Mouse (Mus musculus): ENCODE results near the gene Pex16. TPM values are rescaled to one million over a fixed set of nuclear protein-coding genes. Genes with fewer than 3 reads are reported as not detected.

Pex16 gene
- polyA plus RNA-seq, 1 experiment from 2014 or later: 26.1 TPM

Small RNA genes lying within 50 kb of the gene (microRNA-seq; reads per million reads assigned to microRNA genes)
- gene Mir7000: not detected

Other genes with a start within 250 kb of the Pex16 start
- gene Large2, start 193 bp downstream of the Pex16 start, polyA plus RNA-seq (2016; fragmentation: Nextera tagmentation; extraction: Ambion mirVana): 16.2 and 25.6 TPM in 2 replicates
- 4.1 and 5.2 TPM in 2 replicates for gene 1700029I15Rik, start 7.9 kb downstream of the Pex16 start, polyA plus RNA-seq (2016; fragmentation: Nextera tagmentation; extraction: Ambion mirVana)
- 58.3 and 70.5 TPM in 2 replicates for gene Mapk8ip1, start 26.6 kb downstream of the Pex16 start, polyA plus RNA-seq (2016; fragmentation: Nextera tagmentation; extraction: Ambion mirVana)
- 32.8 and 36.2 TPM in 2 replicates for gene Cry2, start 59.4 kb downstream of the Pex16 start, polyA plus RNA-seq (2016; fragmentation: Nextera tagmentation; extraction: Ambion mirVana)
- gene Slc35c1, start 85.9 kb downstream of the Pex16 start, polyA plus RNA-seq (2016; fragmentation: Nextera tagmentation; extraction: Ambion mirVana): 12.8 and 15.1 TPM in 2 replicates
- 5.1 and 5.7 TPM in 2 replicates for gene Chst1, start 225.0 kb downstream of the Pex16 start, polyA plus RNA-seq (2016; fragmentation: Nextera tagmentation; extraction: Ambion mirVana)

Data from midbrain, embryonic 10.5 days (tissue).